Mouse (Mus musculus) lung, embryonic 14.5 days (tissue): ENCODE data around the gene Dock3. TPM values are rescaled to one million over a fixed set of nuclear protein-coding genes. Genes with fewer than 3 reads are reported as not detected.

ENCODE experiments used
- ATAC-seq: fragments of 200-750 bp; cut with Nextera tagmentation; 2 replicates; pipeline ENCODE4 v1.8.0; 2017; ENCODE audit warnings: mild to moderate bottlenecking, moderate TSS enrichment, moderate library complexity; ENCODE audit not compliant: insufficient read depth
- DNase-seq: peaks from one replicate; pipeline ENCODE4 v3.0.0-alpha.2; 2015
- H3K27ac ChIP-seq: fragments of 300-500 bp; sonication (generic); 2 replicates; pipeline ENCODE4 v1.5.1; 2014; ENCODE audit warnings: low read depth, mild to moderate bottlenecking, moderate library complexity
- H3K27me3 ChIP-seq: fragments of 300-500 bp; sonication (generic); 2 replicates; pipeline ENCODE4 v1.6.1; 2014; ENCODE audit warnings: low read length, control low read depth; ENCODE audit not compliant: insufficient read depth
- H3K36me3 ChIP-seq: fragments of 300-500 bp; sonication (generic); 2 replicates; pipeline ENCODE4 v1.6.1; 2014; ENCODE audit warnings: control low read depth; ENCODE audit not compliant: insufficient read depth
- H3K4me1 ChIP-seq: fragments of 300-500 bp; sonication (generic); 2 replicates; pipeline ENCODE4 v1.6.1; 2014; ENCODE audit warnings: antibody characterized with exemption, control low read depth; ENCODE audit not compliant: insufficient read depth
- H3K4me2 ChIP-seq: fragments of 300-500 bp; sonication (generic); 2 replicates; pipeline ENCODE4 v1.6.1; 2014; ENCODE audit warnings: mild to moderate bottlenecking
- H3K4me3 ChIP-seq: fragments of 300-500 bp; sonication (generic); 2 replicates; pipeline ENCODE4 v1.5.1; 2014; ENCODE audit warnings: low read depth, low read length
- H3K9ac ChIP-seq: fragments of 300-500 bp; sonication (generic); 2 replicates; pipeline ENCODE4 v1.6.1; 2014
- H3K9me3 ChIP-seq: fragments of 300-500 bp; sonication (generic); 2 replicates; pipeline ENCODE4 v1.6.1; 2016; ENCODE audit warnings: low read depth, low read length, control low read depth
- CTCF ChIP-seq: IDR thresholded peaks from 2 replicates; pipeline ENCODE4 v1.5.1; 2016; ENCODE audit warnings: antibody characterized with exemption, low read depth
- WGBS: fragments of 180-500 bp; shearing (Covaris S2); extraction: QIAGEN DNeasy Blood & Tissue Kit; methylation state at CpG from one replicate; pipeline ENCODE4 v1.1.7; 2014; 5-methylcytosine and 5-hydroxymethylcytosine counted together
- polyA plus RNA-seq: library from polyadenylated mRNA; unstranded; fragments of >200 nt; fragmentation: Nextera tagmentation; extraction: Ambion mirVana; gene quantifications from 2 replicates; pipeline ENCODE4 v1.2.1, GENCODE M21; 2014

Gene Dock3
- polyA plus RNA-seq, 1 experiment from 2014 or later, result 0.25 TPM

- H3K9me3 ChIP-seq, result no peaks in the 10 kb centered on the region
- H3K4me2 ChIP-seq, result no peak overlapping the region
- H3K36me3 ChIP-seq, result no peaks in the 10 kb centered on the region
- no peak for ATAC-seq
- H3K4me1 ChIP-seq, result no peaks in the 10 kb centered on the region
- no peak overlapping the region for H3K27ac ChIP-seq
- no peak for DNase-seq
- H3K27me3 ChIP-seq, result no peaks in the 10 kb centered on the region
- no peak overlapping the region for H3K9ac ChIP-seq
- no peak overlapping the region for H3K4me3 ChIP-seq
- WGBS, result 60% methylated on average over 2 of the region's 2 CpGs
- no peak for TF ChIP-seq CTCF
Observed at GRCm38 (mm10) chr9:107027586-107027985, 204.1 kb downstream of the Dock3 start.

DNA sequence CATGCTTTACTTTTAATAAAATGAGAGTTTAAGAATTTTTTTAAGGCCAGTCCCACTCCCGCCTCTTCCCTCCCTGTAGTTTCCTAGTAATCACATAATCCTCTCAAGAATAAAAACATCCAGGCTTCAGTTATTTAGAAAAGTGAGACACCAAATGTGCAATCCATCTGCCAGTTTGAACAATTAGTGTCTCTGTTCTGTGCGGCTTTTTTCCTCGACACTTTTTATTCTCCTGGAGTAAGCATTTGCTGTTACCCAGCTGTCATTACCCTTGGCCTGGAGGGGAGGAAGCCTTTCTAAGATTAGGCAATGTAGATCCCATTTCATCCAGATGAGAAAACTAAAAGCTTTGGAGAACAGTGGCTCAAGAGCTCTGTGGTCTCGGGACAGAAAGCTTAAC, 221.9 kb downstream of the Dock3 start:
- no peak for DNase-seq
- ATAC-seq, result no peak
- Histone ChIP-seq H3K4me3 (no peak overlapping the region), H3K4me2 (no peak overlapping the region), H3K27me3 (no peaks in the 10 kb centered on the region), H3K4me1 (no peaks in the 10 kb centered on the region), H3K36me3 (no peaks in the 10 kb centered on the region), H3K27ac (no peak overlapping the region), H3K9me3 (no peaks in the 10 kb centered on the region), H3K9ac (no peak overlapping the region)
- TF ChIP-seq CTCF, result no peak
- 77% methylated on average over 4 of the region's 4 CpGs for WGBS

DNA sequence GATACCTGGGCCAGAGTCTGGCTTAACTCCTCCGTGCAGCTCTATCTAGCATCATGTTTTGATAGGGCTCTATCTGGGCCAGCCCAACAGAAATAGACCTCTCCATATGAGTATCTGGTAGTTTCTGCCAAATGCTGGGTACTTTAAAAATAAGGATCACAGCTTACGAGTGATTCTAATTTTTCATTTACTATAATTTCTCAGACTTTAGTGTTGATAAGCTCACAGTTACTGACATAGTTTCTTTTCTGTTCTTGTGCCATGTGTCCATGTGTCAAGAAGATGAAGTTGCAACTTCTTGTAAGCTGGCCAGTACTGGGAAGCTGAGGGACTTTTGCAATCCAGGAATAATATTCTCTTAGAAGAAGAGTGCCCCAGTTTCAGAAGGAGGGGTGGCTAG, 228.5 kb downstream of the Dock3 start:
- Histone ChIP-seq H3K4me1 (no peaks in the 10 kb centered on the region), H3K27ac (no peak overlapping the region), H3K9ac (no peak overlapping the region), H3K27me3 (no peaks in the 10 kb centered on the region), H3K36me3 (no peaks in the 10 kb centered on the region), H3K9me3 (no peaks in the 10 kb centered on the region), H3K4me3 (no peak overlapping the region), H3K4me2 (no peak overlapping the region)
- no peak for TF ChIP-seq CTCF
- ATAC-seq (no peak), DNase-seq (no peak)
- 74% methylated on average over 2 of the region's 2 CpGs for WGBS

DNA sequence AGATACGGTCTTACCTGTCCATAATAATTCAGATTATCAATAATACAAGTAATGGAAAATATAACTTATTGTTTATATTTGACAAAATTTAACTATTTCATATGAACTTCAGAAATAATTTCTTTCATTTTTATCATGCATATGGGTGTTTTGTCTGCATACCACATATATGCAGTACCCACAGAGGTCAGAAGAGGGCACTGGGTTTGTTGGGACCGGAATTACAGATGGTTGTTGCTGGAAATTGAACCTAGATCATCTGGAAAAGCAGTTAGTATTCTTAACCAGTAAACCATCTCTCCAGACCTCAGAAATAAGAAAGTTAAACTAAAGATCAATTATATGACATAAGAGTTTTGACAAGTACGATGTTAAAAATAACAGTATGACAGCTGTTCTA, 261.0 kb downstream of the Dock3 start:
- no peaks in the 10 kb centered on the region for H3K4me1 ChIP-seq
- no peaks in the 10 kb centered on the region for H3K27me3 ChIP-seq
- no peak overlapping the region for H3K9ac ChIP-seq
- TF ChIP-seq CTCF, result peak; percentile 52
- ATAC-seq (no peak), DNase-seq (peak; percentile 49)
- no peak overlapping the region for H3K27ac ChIP-seq
- no peaks in the 10 kb centered on the region for H3K9me3 ChIP-seq
- H3K36me3 ChIP-seq, result no peaks in the 10 kb centered on the region
- WGBS, result 60% methylated on average over 3 of the region's 3 CpGs
- H3K4me3 ChIP-seq, result no peak overlapping the region
- H3K4me2 ChIP-seq, result no peak overlapping the region

GRCm38 (mm10) chr9:106958452-106958851, 273.3 kb downstream of the Dock3 start:
- Histone ChIP-seq H3K27me3 (no peaks in the 10 kb centered on the region), H3K4me1 (no peaks in the 10 kb centered on the region), H3K9ac (no peak overlapping the region), H3K4me2 (no peak overlapping the region), H3K4me3 (no peak overlapping the region), H3K36me3 (no peaks in the 10 kb centered on the region), H3K9me3 (no peaks in the 10 kb centered on the region), H3K27ac (no peak overlapping the region)
- no peak for ATAC-seq
- 49% methylated on average over 1 of the region's 1 CpGs for WGBS
- no peak for TF ChIP-seq CTCF
- DNase-seq, result peak; percentile 61

GRCm38 (mm10) chr9:106955486-106955885, 276.2 kb downstream of the Dock3 start:
- Histone ChIP-seq H3K27ac (no peak overlapping the region), H3K4me3 (no peak overlapping the region), H3K9me3 (no peaks in the 10 kb centered on the region), H3K9ac (no peak overlapping the region), H3K4me2 (no peak overlapping the region), H3K4me1 (no peaks in the 10 kb centered on the region), H3K36me3 (no peaks in the 10 kb centered on the region), H3K27me3 (no peaks in the 10 kb centered on the region)
- ATAC-seq (no peak), DNase-seq (no peak)
- TF ChIP-seq CTCF, result no peak

DNA sequence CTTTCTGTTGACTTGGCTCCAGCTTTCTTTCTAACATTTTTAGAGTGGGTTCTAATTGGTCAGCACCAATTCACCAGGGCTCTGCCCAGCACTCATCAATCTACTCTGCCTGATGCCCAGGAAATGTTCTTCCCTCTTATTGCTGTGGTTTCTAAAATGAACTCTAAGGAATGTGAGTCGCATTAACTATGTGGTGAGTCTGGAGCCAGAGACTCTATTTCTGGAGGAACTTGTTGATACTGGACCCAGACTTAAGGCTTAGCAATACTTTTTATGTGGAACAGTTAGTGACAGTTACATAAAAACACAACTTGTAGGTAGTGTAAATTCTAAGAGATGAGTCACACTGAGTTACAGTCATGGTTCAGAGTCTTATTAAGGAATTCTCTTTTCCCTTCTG, 296.7 kb downstream of the Dock3 start:
- no peak for TF ChIP-seq CTCF
- H3K9ac ChIP-seq, result no peak overlapping the region
- 94% methylated on average over 1 of the region's 1 CpGs for WGBS

DNA sequence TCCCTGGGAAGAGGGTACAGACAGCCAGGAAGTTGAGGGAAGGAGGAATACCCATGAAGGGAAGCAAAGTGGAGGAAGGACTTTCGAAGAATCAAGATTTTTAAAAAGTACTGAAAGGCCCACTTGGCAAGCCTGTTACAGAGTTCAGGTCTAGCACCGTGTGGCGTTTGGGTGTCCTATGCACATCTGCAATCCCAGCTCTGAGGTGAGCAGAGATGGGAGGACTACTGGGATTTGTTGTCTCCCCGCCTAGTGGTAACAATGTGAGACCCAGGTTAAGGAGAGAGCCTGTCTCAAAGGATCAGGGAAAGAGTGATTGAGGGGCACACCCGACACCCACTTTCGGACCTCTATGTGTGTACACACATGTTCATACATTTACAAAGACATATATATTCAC, 316.8 kb downstream of the Dock3 start:
- TF ChIP-seq CTCF, result no peak

More for the DNA sequence above, 296.7 kb downstream of the Dock3 start:
- no peak for DNase-seq
- no peak for ATAC-seq
- Histone ChIP-seq H3K9me3 (no peaks in the 10 kb centered on the region), H3K27ac (no peak overlapping the region), H3K4me1 (no peaks in the 10 kb centered on the region), H3K36me3 (no peaks in the 10 kb centered on the region), H3K27me3 (no peaks in the 10 kb centered on the region), H3K4me2 (no peak overlapping the region), H3K4me3 (no peak overlapping the region)

More for the DNA sequence above, 316.8 kb downstream of the Dock3 start:
- 78% methylated on average over 6 of the region's 6 CpGs for WGBS
- Histone ChIP-seq H3K36me3 (no peaks in the 10 kb centered on the region), H3K4me1 (no peaks in the 10 kb centered on the region), H3K4me3 (no peak overlapping the region), H3K27ac (no peak overlapping the region), H3K9me3 (no peaks in the 10 kb centered on the region), H3K27me3 (no peaks in the 10 kb centered on the region), H3K4me2 (no peak overlapping the region), H3K9ac (no peak overlapping the region)
- ATAC-seq (no peak), DNase-seq (no peak)
